Comparison of ENCODE assay signal across 27 mouse cellular contexts in the genomic region with DNA sequence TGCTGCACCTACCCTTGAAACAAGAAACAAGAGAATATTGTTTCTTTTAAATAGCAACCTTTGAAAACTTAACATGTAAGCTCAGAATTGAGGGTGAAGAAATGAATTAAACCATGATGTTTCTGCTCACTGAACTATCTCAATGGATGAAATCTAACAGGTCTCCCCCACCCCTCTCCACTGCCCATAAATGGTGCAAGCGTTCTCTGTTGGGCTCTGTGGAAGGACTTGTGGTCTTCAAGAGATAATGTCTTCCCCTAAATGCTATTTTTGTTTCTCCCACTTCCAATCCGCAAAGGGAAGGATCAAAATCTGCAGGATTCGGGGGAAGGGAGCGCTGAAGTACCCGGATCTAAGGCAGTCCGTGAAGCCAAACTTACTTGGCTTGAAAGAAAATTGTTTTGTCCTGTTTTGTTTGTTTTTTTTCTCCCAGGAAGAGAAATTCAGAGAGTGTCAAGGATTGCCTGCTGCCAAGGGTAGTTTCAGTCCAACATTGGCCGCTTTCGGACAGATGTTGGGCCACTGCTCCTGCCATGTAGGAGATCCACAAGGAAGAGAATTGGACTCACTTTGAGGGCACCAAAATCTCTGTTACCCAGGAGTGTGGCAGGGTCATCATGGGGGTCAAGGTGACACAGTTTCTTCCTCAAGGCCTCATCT. TPM values are rescaled to one million over a fixed set of nuclear protein-coding genes. Genes with fewer than 3 reads are reported as not detected.
A peak's percentile ranks its signal among the peaks of the same experiment; 100 is the strongest.
DNase-seq lines count a peak whose midpoint lies in the region; ATAC-seq and TF ChIP-seq lines count a peak whose summit lies in the region.
"Had no signal": no experiment of that assay in that cellular context is flagged by ENCODE, and none has a peak within 500 bp of the region (broad histone marks: within the 10 kb centered on the region; RNA-seq: fewer than 3 reads in every experiment).

No protein-coding gene starts in this region.

- H3K36me3 ChIP-seq in hindbrain, embryonic 12.5 days = no peaks in the 10 kb centered on the region
- peaks cover 46% of the 10 kb centered on the region for H3K36me3 ChIP-seq in midbrain, embryonic 10.5 days
- H3K36me3 ChIP-seq in midbrain, embryonic 16.5 days (ENCODE audit: control insufficient read depth, insufficient read depth, low read length) = no peaks in the 10 kb centered on the region
- H3K36me3 ChIP-seq: embryonic facial prominence, embryonic 13.5 days; forebrain, embryonic 12.5 days; heart, embryonic 15.5 days; limb, embryonic 13.5 days; liver, embryonic 13.5 days; neural tube, embryonic 12.5 days had no signal

- ATAC-seq in hindbrain, embryonic 12.5 days (ENCODE audit: low FRiP score) = no peak
- ATAC-seq in midbrain, embryonic 16.5 days = no peak

- peaks cover 9% of the 10 kb centered on the region; the same call in 1 of the 2 replicates for H3K4me1 ChIP-seq in hindbrain, embryonic 12.5 days
- H3K4me1 ChIP-seq in midbrain, embryonic 10.5 days = peaks cover 73% of the 10 kb centered on the region
- H3K4me1 ChIP-seq in midbrain, embryonic 16.5 days (ENCODE audit: control insufficient read depth, insufficient read depth, low read length) = peaks cover 7% of the 10 kb centered on the region; the same call in 1 of the 2 replicates
- H3K4me1 ChIP-seq: limb, embryonic 13.5 days; liver, embryonic 13.5 days; neural tube, embryonic 12.5 days had no signal

- H3K9me3 ChIP-seq in hindbrain, embryonic 12.5 days (replicated peaks) = no peaks in the 10 kb centered on the region
- H3K9me3 ChIP-seq in midbrain, embryonic 10.5 days (replicated peaks) = no peaks in the 10 kb centered on the region
- no peaks in the 10 kb centered on the region for H3K9me3 ChIP-seq in midbrain, embryonic 16.5 days (replicated peaks; ENCODE audit: control insufficient read depth, low read length, poor library complexity, severe bottlenecking)
- H3K9me3 ChIP-seq: embryonic facial prominence, embryonic 13.5 days; forebrain, embryonic 12.5 days; heart, embryonic 15.5 days; limb, embryonic 13.5 days; liver, embryonic 13.5 days; neural tube, embryonic 12.5 days had no signal

- no peak overlapping the region; the same call in 1 of the 2 replicates for H3K27ac ChIP-seq in hindbrain, embryonic 12.5 days
- H3K27ac ChIP-seq in midbrain, embryonic 10.5 days (replicated peaks) = peak overlapping the region; percentile 94
- no peak overlapping the region for H3K27ac ChIP-seq in midbrain, embryonic 16.5 days (ENCODE audit: low read length)
- no peak overlapping the region for H3K27ac ChIP-seq in layer of hippocampus, adult 2 months
- H3K27ac ChIP-seq: embryonic facial prominence, embryonic 13.5 days; forebrain, embryonic 12.5 days; gastrocnemius, adult 2 months; heart, embryonic 15.5 days; limb, embryonic 13.5 days; liver, embryonic 13.5 days; neural tube, embryonic 12.5 days had no signal

- peak; percentile 48 for DNase-seq in embryo, embryonic 10.5 days (ENCODE audit: low spot score)
- no peak for DNase-seq in embryo, embryonic 10 days (ENCODE audit: low spot score)
- no peak for DNase-seq in midbrain, embryonic 10.5 days (ENCODE audit: low spot score)
- DNase-seq in spleen, postnatal 10 days (ENCODE audit: low spot score in 2 of 2) = no peak
- no peak for DNase-seq in layer of hippocampus, adult 2 months (ENCODE audit: low spot score in 2 of 2)
- DNase-seq: adrenal gland, postnatal 14 days; gastrocnemius, adult 2 months; heart, postnatal 36 days; kidney, adult 2 months; kidney, postnatal 10 days; liver, embryonic 13.5 days; lung, adult 2 months; lung, postnatal 14 days; thymus, adult 18-20 months; thymus, postnatal 36 days had no signal

- no peak overlapping the region for H3K4me3 ChIP-seq in hindbrain, embryonic 12.5 days
- H3K4me3 ChIP-seq in midbrain, embryonic 10.5 days = peak overlapping the region; percentile 51
- no peak overlapping the region for H3K4me3 ChIP-seq in midbrain, embryonic 16.5 days (ENCODE audit: low read depth, low read length)
- H3K4me3 ChIP-seq in layer of hippocampus, adult 2 months = no peak overlapping the region
- H3K4me3 ChIP-seq: embryonic facial prominence, embryonic 13.5 days; erythroblast, embryonic 14.5 days; forebrain, embryonic 12.5 days; gastrocnemius, adult 2 months; heart, embryonic 15.5 days; limb, embryonic 13.5 days; liver, embryonic 13.5 days; neural tube, embryonic 12.5 days had no signal

- H3K4me2 ChIP-seq in hindbrain, embryonic 12.5 days (replicated peaks) = peak overlapping the region; percentile 35
- H3K4me2 ChIP-seq in midbrain, embryonic 16.5 days (ENCODE audit: low read length) = peak overlapping the region; percentile 19; the same call in 1 of the 2 replicates
- H3K4me2 ChIP-seq: embryonic facial prominence, embryonic 13.5 days; forebrain, embryonic 12.5 days; heart, embryonic 15.5 days; limb, embryonic 13.5 days; liver, embryonic 13.5 days; neural tube, embryonic 12.5 days had no signal

- H3K27me3 ChIP-seq in hindbrain, embryonic 12.5 days = peaks cover 86% of the 10 kb centered on the region
- H3K27me3 ChIP-seq in midbrain, embryonic 10.5 days (ENCODE audit: low read depth, poor library complexity, severe bottlenecking) = peaks cover 99% of the 10 kb centered on the region
- H3K27me3 ChIP-seq in midbrain, embryonic 16.5 days (ENCODE audit: control insufficient read depth, insufficient read depth, low read depth, low read length) = peaks cover 16% of the 10 kb centered on the region

- TF ChIP-seq CTCF in layer of hippocampus, adult 2 months (conservative IDR thresholded peaks at IDR 0.05) = no peak

- H3K9ac ChIP-seq in hindbrain, embryonic 12.5 days = no peak overlapping the region; the same call in 1 of the 2 replicates
- H3K9ac ChIP-seq in midbrain, embryonic 16.5 days (ENCODE audit: low read depth, low read length) = no peak overlapping the region
- H3K9ac ChIP-seq: embryonic facial prominence, embryonic 13.5 days; forebrain, embryonic 12.5 days; heart, embryonic 15.5 days; limb, embryonic 13.5 days; liver, embryonic 13.5 days; neural tube, embryonic 12.5 days had no signal

- 2% methylated on average over 8 of the region's 8 CpGs for WGBS in hindbrain, embryonic 12.5 days
- WGBS in midbrain, embryonic 10.5 days = 6% methylated on average over 8 of the region's 8 CpGs
- 18% methylated on average over 8 of the region's 8 CpGs for WGBS in midbrain, embryonic 16.5 days

RNA-seq across cellular contexts. Expression of gene En2, which starts 6.9 kb away (rescaled TPM):
- 0.66 and 0.86 TPM in 2 replicates for polyA plus RNA-seq in hindbrain, embryonic 12.5 days (2016; fragmentation: Nextera tagmentation; extraction: Ambion mirVana)
- polyA plus RNA-seq in midbrain, embryonic 10.5 days (2016; fragmentation: Nextera tagmentation; extraction: Ambion mirVana) = 0.84 and 1.1 TPM in 2 replicates
- polyA plus RNA-seq in midbrain, embryonic 16.5 days (2015; fragmentation: Nextera tagmentation; extraction: Ambion mirVana) = 0.55 and 0.72 TPM in 2 replicates
- total RNA-seq in layer of hippocampus, adult 2 months (2021) = under 1 TPM; 0.49 to 0.52 TPM
- total RNA-seq: common myeloid progenitor, adult 5-6 weeks; heart, postnatal 36 days; megakaryocyte, adult 5-6 weeks had no signal
- polyA plus RNA-seq: embryonic facial prominence, embryonic 13.5 days; erythroblast, embryonic 14.5 days; forebrain, embryonic 12.5 days; heart, embryonic 15.5 days; intestine, embryonic 14.5 days; limb, embryonic 13.5 days; liver, embryonic 13.5 days; lung, adult 2 months; stomach, embryonic 16.5 days had no signal
